Mouse (Mus musculus) heart, embryonic 13.5 days (tissue): Measurements from ENCODE around the gene Matn4. TPM values are rescaled to one million over a fixed set of nuclear protein-coding genes. Genes with fewer than 3 reads are reported as not detected.

Experiments
- ATAC-seq: fragments of 200-750 bp; cut with Nextera tagmentation; 2 replicates; pipeline ENCODE4 v1.8.0; 2017; ENCODE audit warnings: moderate TSS enrichment; ENCODE audit not compliant: insufficient number of reproducible peaks, low FRiP score, low TSS enrichment; ENCODE audit errors: extremely low read depth
- H3K27ac ChIP-seq: fragments of 300-500 bp; sonication (generic); replicated peaks from 2 replicates; pipeline ENCODE4 v1.5.1; 2015; ENCODE audit warnings: moderate library complexity, mild to moderate bottlenecking, inconsistent platforms
- H3K27me3 ChIP-seq: fragments of 300-500 bp; sonication (generic); replicated peaks from 2 replicates; pipeline ENCODE4 v1.6.1; 2015; ENCODE audit warnings: mild to moderate bottlenecking, inconsistent platforms
- H3K36me3 ChIP-seq: fragments of 300-500 bp; sonication (generic); 2 replicates; pipeline ENCODE4 v1.6.1; 2015; ENCODE audit warnings: mild to moderate bottlenecking, inconsistent platforms
- H3K4me1 ChIP-seq: fragments of 300-500 bp; sonication (generic); 2 replicates; pipeline ENCODE4 v1.6.1; 2015; ENCODE audit warnings: inconsistent platforms
- H3K4me2 ChIP-seq: fragments of 300-500 bp; sonication (generic); 2 replicates; pipeline ENCODE4 v1.6.1; 2015; ENCODE audit warnings: inconsistent platforms, mild to moderate bottlenecking, moderate library complexity
- H3K4me3 ChIP-seq: fragments of 300-500 bp; sonication (generic); 2 replicates; pipeline ENCODE4 v1.5.1; 2015; ENCODE audit warnings: moderate library complexity, mild to moderate bottlenecking, inconsistent platforms
- H3K9ac ChIP-seq: fragments of 300-500 bp; sonication (generic); 2 replicates; pipeline ENCODE4 v1.6.1; 2015; ENCODE audit warnings: inconsistent platforms, mild to moderate bottlenecking, moderate library complexity
- H3K9me3 ChIP-seq: fragments of 300-500 bp; sonication (generic); 2 replicates; pipeline ENCODE4 v1.6.1; 2016; ENCODE audit warnings: inconsistent platforms
- WGBS: fragments of 180-500 bp; shearing (Covaris S2); methylation state at CpG from one replicate; pipeline ENCODE4 v1.1.7; 2015; ENCODE audit warnings: mixed read lengths; 5-methylcytosine and 5-hydroxymethylcytosine counted together
- polyA plus RNA-seq: library from polyadenylated mRNA; unstranded; fragments of >200 nt; fragmentation: Nextera tagmentation; extraction: Ambion mirVana; gene quantifications from 2 replicates; pipeline ENCODE4 v1.2.1, GENCODE M21; 2015

Matn4 gene
- polyA plus RNA-seq, 1 experiment from 2014 or later = 5.2 TPM

DNA sequence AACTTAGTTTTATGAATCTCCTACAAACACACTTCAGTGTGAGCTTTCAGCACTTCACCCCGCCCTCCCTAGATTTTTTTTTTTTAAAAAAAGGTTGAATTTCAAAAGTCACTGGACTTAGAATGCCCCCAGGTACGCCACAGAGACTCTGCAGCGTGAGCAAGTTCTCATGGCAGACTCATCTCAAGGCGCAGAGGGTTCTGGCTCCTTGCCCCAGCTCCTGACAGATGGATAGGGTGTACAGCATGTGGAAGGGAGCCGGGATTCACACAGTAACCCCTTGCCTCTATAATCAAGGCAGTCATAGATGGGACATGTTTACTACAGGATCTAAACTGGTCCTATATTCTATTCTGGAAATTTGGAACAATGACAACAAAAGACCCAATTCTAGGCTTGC lies 20.4 kb upstream of the Matn4 start:
- peaks cover 65% of the 10 kb centered on the region for H3K36me3 ChIP-seq
- ATAC-seq = no peak

DNA sequence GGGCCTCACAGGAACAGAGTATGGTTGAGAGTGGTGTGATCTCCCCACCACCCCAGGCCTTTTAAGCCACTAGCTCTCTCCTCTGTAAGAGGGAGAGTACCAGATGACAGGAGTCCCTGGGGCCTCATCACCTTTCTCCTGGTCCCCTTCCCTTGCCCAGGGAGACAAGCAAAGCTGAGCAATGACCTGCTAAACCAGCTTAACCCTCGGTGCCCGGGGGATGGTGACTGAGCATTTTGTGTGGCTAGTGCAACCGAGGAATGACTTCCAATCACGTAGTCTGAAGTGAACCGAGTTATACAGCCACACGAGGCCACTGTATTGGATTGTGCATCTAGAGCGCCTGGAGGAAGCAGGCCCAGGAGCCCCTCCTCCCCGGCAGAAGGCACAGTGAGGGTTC lies 19.4 kb upstream of the Matn4 start:
- 84% methylated on average over 8 of the region's 8 CpGs for WGBS
- no peak overlapping the region for H3K27ac ChIP-seq
- H3K4me1 ChIP-seq = peaks cover 8% of the 10 kb centered on the region; the same call in 1 of the 2 replicates
- H3K36me3 ChIP-seq = peaks cover 59% of the 10 kb centered on the region
- no peak overlapping the region for H3K4me2 ChIP-seq
- no peak overlapping the region for H3K9ac ChIP-seq
- 0 out of 2 replicates have a peak, but pooled peaks cover 5% of the 10 kb centered on the region for H3K27me3 ChIP-seq
- H3K9me3 ChIP-seq = no peaks in the 10 kb centered on the region
- H3K4me3 ChIP-seq = no peak overlapping the region
- ATAC-seq = no peak

More for the DNA sequence above, 20.4 kb upstream of the Matn4 start:
- H3K4me1 ChIP-seq = peaks cover 11% of the 10 kb centered on the region
- H3K4me2 ChIP-seq = no peak overlapping the region
- no peak overlapping the region for H3K9ac ChIP-seq
- no peak overlapping the region for H3K27ac ChIP-seq
- H3K9me3 ChIP-seq = no peaks in the 10 kb centered on the region
- H3K4me3 ChIP-seq = no peak overlapping the region
- WGBS = 77% methylated on average over 5 of the region's 5 CpGs
- H3K27me3 ChIP-seq = 0 out of 2 replicates have a peak, but pooled peaks cover 5% of the 10 kb centered on the region

DNA sequence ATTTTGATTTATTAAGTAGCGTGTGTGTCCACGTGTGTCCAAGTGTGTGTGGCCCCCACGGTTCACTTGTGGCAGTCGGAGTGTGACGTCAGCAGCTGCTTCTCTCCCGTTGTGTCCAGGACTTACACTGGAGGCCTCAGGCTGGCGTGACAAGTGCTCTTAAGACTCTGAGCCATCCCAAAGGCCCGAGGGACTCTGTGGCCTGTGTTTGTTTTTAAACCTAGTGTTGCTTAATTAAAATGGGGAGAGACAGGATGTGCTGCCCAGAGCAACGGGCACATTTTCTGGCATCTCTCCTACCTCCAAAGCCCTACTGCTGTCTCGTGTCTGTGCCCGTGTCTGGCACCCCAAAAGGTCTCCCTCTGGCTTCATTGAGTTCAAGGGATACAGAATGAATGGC lies 18.5 kb upstream of the Matn4 start:
- H3K9me3 ChIP-seq = no peaks in the 10 kb centered on the region
- H3K9ac ChIP-seq = no peak overlapping the region
- no peak overlapping the region for H3K4me2 ChIP-seq
- H3K36me3 ChIP-seq = peaks cover 50% of the 10 kb centered on the region
- peaks cover 6% of the 10 kb centered on the region; the same call in 1 of the 2 replicates for H3K27me3 ChIP-seq
- no peak overlapping the region for H3K27ac ChIP-seq
- H3K4me3 ChIP-seq = no peak overlapping the region
- ATAC-seq = no peak
- WGBS = 77% methylated on average over 11 of the region's 11 CpGs
- peaks cover 3% of the 10 kb centered on the region; the same call in 1 of the 2 replicates for H3K4me1 ChIP-seq

DNA sequence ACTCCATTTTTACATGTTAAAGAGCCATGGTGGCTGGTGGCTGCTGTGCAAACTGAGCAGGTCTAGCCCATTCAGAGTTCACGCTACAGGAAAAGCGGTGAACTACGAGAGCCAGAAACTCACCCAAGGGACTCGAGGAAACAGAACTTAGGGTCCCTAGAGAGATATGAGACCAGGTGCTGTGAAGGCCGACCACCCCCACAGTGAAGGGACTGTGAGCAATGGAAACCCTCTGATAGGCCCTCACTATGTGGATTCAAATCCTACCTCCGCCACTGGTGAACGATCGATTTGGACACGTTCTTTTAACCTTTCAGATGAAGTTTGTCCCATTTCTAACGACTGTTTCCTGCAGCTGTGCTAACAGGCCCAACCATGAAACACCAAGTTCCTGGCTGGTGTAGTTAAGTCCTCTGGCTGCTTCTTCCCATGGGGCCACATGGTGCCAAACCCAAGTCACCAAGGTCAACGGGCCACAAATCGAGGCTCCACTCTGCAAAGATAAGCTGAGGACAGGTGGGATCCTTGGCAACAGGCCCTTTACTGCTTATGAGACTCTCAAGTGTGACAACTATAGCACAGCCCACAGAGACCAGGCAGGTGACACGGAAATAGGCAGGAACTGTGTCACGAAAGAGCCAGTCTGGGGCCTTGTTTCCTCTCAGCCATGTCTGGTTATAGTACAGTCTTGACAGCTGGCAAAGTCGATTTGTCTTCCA lies 17.9 kb upstream of the Matn4 start:
- Histone ChIP-seq H3K4me3 (no peak overlapping the region), H3K27ac (no peak overlapping the region), H3K9me3 (no peaks in the 10 kb centered on the region), H3K27me3 (peaks cover 8% of the 10 kb centered on the region; the same call in 1 of the 2 replicates), H3K4me1 (peaks cover 6% of the 10 kb centered on the region; the same call in 1 of the 2 replicates), H3K4me2 (no peak overlapping the region), H3K9ac (no peak overlapping the region), H3K36me3 (peaks cover 44% of the 10 kb centered on the region)
- 76% methylated on average over 15 of the region's 15 CpGs for WGBS
- no peak for ATAC-seq

DNA sequence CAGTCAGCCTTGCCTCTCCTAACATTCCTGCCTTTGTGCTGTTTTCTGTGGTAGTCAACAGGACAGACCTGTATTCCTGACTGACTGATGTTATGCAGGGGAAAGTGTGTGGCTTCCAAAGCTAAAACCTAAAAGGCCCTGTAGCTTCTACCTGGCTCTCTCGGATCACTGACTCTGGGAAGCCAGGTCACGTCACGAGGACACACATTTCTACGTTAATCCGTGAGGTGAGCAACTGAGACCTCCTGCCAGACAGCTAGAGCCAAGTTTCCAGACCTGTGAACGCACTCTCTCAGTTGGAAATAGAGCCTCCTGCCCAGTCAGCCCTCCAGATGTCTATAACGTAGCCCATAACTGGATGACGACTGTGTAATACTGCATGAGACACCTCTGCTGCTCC lies 17.0 kb upstream of the Matn4 start:
- no peak for ATAC-seq
- peaks cover 35% of the 10 kb centered on the region for H3K36me3 ChIP-seq
- H3K27me3 ChIP-seq = peaks cover 8% of the 10 kb centered on the region; the same call in 1 of the 2 replicates
- 84% methylated on average over 8 of the region's 8 CpGs for WGBS
- H3K9ac ChIP-seq = no peak overlapping the region
- H3K9me3 ChIP-seq = no peaks in the 10 kb centered on the region
- no peak overlapping the region for H3K4me3 ChIP-seq
- no peak overlapping the region for H3K4me2 ChIP-seq
- peaks cover 6% of the 10 kb centered on the region; the same call in 1 of the 2 replicates for H3K4me1 ChIP-seq
- H3K27ac ChIP-seq = 0 out of 2 replicates have a peak overlapping the region, but pooled peaks have one; percentile 17

DNA sequence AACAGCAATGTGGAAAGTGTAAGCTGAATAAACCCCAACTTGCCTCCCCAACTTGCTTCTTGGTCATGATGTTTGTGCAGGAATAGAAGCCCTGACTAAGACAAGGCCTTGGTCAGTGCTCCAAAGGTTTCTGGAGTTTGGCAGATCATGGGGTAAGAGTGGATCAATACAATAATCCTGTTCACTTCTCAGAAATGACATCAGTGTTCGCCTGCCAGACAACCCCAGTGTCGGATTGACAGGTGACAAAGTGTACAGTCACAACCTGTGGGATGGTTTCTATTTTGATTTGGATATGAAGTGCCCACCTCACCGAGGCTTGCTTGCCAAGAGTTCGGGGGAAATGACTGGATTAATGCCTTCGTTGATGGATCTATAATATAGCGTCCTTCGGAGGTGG lies 16.3 kb upstream of the Matn4 start:
- Histone ChIP-seq H3K36me3 (peaks cover 28% of the 10 kb centered on the region), H3K27me3 (peaks cover 8% of the 10 kb centered on the region; the same call in 1 of the 2 replicates), H3K9me3 (no peaks in the 10 kb centered on the region), H3K4me3 (no peak overlapping the region), H3K9ac (no peak overlapping the region), H3K4me1 (peaks cover 6% of the 10 kb centered on the region; the same call in 1 of the 2 replicates), H3K27ac (no peak overlapping the region), H3K4me2 (no peak overlapping the region)
- WGBS = 81% methylated on average over 7 of the region's 7 CpGs
- ATAC-seq = no peak

DNA sequence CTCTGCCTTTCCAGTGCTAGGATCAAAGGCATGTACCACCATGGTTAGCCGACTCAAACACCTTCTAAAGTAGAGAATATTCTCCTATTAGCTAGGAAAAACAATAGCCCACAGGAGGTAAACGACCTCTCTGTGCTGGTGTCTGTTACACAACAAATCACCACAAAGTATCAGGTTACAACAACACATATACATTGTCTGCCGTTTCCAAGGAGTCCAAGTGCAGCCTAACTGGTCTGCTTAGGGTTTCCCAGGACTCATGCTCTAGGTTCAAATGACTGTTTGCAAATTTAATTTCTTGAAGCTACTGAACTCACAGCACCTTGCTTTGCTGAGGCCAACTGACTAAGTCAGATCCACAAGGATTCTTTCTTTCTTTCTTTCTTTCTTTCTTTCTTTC lies 14.5 kb upstream of the Matn4 start:
- no peaks in the 10 kb centered on the region for H3K9me3 ChIP-seq
- H3K9ac ChIP-seq = 0 out of 2 replicates have a peak overlapping the region, but pooled peaks have one; percentile 10
- H3K27me3 ChIP-seq = peaks cover 20% of the 10 kb centered on the region
- 9% methylated on average over 3 of the region's 3 CpGs for whole genome bisulfite sequencing
- H3K4me1 ChIP-seq = peaks cover 6% of the 10 kb centered on the region; the same call in 1 of the 2 replicates
- no peak overlapping the region for H3K27ac ChIP-seq
- peaks cover 12% of the 10 kb centered on the region for H3K36me3 ChIP-seq
- H3K4me3 ChIP-seq = no peak overlapping the region
- no peak overlapping the region for H3K4me2 ChIP-seq
- no peak for ATAC-seq

DNA sequence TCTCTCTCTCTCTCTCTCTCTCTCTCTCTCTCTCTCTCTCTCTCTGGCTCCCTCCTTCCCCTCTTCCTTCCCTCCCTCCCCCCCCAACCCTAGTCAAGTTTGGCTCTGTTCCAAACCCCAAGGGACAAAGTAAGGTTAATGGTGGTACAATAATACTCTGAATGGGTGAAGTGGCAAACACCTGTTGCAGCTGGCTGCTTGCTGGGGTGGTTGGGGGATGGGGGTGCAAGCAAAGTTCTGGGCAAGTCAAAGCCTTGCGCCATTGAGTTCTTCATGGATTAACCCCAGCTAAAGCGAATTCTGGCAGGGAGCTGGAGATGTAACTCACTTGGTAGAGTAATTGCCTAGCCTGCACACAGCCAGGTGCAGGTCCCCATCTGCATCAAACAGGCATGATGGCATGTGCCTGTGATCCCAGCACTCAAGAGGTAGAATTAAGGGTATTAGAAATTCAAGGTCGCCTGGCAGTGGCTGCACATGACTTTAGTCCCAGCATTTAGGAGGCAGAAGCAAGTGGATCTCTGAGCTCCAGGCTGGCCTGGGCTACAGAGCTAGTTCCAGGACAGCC lies 13.4 kb upstream of the Matn4 start:
- ATAC-seq = no peak
- H3K36me3 ChIP-seq = peaks cover 2% of the 10 kb centered on the region
- H3K9me3 ChIP-seq = no peaks in the 10 kb centered on the region
- H3K27ac ChIP-seq = no peak overlapping the region
- WGBS = 33% methylated on average over 3 of the region's 3 CpGs
- H3K4me3 ChIP-seq = no peak overlapping the region
- no peak overlapping the region for H3K4me2 ChIP-seq
- 0 out of 2 replicates have a peak overlapping the region, but pooled peaks have one; percentile 7 for H3K9ac ChIP-seq
- H3K4me1 ChIP-seq = peaks cover 12% of the 10 kb centered on the region
- H3K27me3 ChIP-seq = peaks cover 30% of the 10 kb centered on the region

DNA sequence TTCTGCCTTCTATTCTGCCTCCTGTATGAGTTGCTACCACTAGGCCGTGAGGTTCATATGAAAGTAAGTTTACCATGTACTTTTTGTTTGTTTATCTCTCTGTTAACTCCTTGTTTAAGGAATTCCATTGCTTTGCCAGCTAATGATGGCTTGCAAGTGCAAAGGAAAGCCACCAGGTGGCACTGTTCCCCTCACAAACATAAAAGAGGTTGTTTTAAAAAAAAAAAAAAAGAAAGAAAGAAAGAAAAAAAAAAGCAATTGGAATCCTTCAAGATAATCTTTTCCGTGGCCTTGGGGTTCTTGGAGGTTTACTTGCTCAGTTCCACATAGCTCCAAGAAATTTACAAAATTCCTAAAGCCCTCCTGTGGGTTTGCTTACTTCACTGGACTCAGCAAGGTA lies 12.2 kb upstream of the Matn4 start:
- no peaks in the 10 kb centered on the region for H3K9me3 ChIP-seq
- ATAC-seq = no peak
- no peak overlapping the region for H3K4me2 ChIP-seq
- peaks cover 12% of the 10 kb centered on the region for H3K4me1 ChIP-seq
- H3K4me3 ChIP-seq = no peak overlapping the region
- H3K27me3 ChIP-seq = peaks cover 37% of the 10 kb centered on the region
- H3K27ac ChIP-seq = no peak overlapping the region
- H3K9ac ChIP-seq = no peak overlapping the region
- WGBS = 0% methylated on average over 2 of the region's 2 CpGs
- no peaks in the 10 kb centered on the region for H3K36me3 ChIP-seq

DNA sequence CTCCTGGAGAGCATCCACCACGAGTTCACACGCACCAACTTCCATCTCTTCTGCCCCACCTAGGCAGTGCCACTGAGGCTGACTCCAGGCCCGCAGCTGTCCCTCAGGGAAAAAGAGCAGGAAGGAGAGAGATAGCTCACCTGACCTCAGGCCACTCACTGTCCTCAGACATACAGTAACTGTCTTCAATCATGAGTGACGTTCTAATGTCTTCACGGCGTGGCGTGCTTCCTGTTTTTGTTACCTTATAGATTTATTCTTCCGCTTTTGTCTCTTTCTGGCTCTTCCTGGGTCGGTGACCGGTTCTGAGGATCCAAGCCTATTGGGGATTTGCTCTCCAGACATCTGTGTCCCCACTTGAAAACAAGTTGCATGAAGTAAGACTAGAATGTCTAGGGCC lies 9.6 kb upstream of the Matn4 start:
- Histone ChIP-seq H3K4me3 (peak overlapping the region; percentile 35), H3K36me3 (no peaks in the 10 kb centered on the region), H3K27ac (no peak overlapping the region), H3K4me2 (peak overlapping the region; percentile 61), H3K27me3 (peaks cover 62% of the 10 kb centered on the region), H3K9ac (peak overlapping the region; percentile 58; the same call in 1 of the 2 replicates), H3K4me1 (peaks cover 12% of the 10 kb centered on the region), H3K9me3 (no peaks in the 10 kb centered on the region)
- 54% methylated on average over 10 of the region's 10 CpGs for WGBS
- no peak for ATAC-seq

DNA sequence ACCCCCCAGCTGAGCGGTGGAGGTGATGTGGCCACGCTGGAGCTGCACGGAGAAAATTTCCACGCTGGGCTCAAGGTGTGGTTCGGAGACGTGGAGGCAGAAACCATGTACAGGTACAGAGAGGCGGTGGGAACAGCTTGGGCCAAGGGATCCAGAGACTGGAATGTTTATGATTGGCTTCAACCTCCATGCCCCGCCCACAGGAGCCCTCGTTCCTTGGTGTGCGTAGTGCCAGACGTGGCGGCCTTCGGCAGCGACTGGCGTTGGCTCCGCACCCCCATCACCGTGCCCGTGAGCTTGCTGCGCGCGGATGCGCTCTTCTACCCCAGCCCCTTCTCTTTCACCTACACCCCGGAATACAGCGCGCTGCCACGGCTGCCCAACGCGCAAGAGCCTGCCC lies 9.2 kb upstream of the Matn4 start:
- Histone ChIP-seq H3K36me3 (no peaks in the 10 kb centered on the region), H3K27ac (no peak overlapping the region), H3K27me3 (peaks cover 66% of the 10 kb centered on the region), H3K4me2 (peak overlapping the region; percentile 61), H3K4me1 (peaks cover 12% of the 10 kb centered on the region), H3K9me3 (no peaks in the 10 kb centered on the region), H3K9ac (peak overlapping the region; percentile 58; the same call in 1 of the 2 replicates), H3K4me3 (peak overlapping the region; percentile 35)
- WGBS = 22% methylated on average over 28 of the region's 28 CpGs
- ATAC-seq = no peak
